Mouse (Mus musculus): ENCODE data around the gene Mapkap1. TPM values are rescaled to one million over a fixed set of nuclear protein-coding genes. Genes with fewer than 3 reads are reported as not detected.

Gene Mapkap1
- polyA plus RNA-seq, 1 experiment = 52.1 TPM

DNA sequence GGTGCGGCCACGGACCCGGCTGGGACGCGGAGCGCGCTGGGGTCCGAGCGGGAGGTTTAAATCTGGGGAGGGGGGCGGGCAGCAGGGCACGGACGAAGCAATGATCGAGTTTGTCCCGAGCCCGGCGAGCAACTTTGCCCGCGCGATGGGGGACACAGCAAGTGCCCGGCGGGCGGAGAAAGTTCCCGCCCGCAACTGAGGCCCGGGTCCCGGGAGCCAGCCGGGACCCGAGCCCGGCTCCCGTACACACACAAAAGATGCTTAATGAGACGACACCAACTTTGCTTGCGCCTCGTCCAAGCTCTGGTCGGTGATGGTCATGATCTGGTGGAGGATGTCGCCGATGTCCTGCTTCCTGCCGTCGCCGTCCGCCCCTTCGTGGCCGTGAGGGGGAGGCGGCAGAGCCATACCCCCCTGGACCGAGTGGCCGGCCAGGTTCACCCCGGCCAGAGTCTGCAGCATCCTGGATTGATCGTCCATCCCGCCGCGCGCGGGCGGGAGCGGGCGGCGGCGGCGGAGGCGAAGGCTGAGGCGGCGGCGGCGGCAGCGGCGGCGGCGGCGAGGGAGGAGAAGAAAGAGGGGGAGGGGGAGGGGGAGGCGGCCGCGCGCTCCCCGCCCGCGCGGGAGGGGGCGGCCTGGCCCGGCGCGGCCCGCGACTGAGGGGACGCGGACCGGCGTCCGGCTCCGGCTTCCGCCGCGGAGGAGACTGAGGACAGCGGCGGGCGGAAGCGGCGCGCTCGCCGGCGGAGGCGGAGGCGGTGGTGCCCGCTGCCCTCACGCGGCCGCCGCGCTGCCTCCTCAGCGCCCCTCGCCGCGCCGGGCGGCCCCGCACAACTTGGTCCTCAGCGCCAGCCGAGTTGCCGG lies 34.9 kb upstream of the Mapkap1 start:
- TF ChIP-seq POLR2A (IDR thresholded peaks at IDR 0.05; ENCODE audit: control insufficient read depth, low read depth, low read length) (no peak), CTCF (IDR thresholded peaks at IDR 0.05; ENCODE audit: control insufficient read depth, insufficient read depth, insufficient replicate concordance, low read depth, low read length) (no peak)

DNA sequence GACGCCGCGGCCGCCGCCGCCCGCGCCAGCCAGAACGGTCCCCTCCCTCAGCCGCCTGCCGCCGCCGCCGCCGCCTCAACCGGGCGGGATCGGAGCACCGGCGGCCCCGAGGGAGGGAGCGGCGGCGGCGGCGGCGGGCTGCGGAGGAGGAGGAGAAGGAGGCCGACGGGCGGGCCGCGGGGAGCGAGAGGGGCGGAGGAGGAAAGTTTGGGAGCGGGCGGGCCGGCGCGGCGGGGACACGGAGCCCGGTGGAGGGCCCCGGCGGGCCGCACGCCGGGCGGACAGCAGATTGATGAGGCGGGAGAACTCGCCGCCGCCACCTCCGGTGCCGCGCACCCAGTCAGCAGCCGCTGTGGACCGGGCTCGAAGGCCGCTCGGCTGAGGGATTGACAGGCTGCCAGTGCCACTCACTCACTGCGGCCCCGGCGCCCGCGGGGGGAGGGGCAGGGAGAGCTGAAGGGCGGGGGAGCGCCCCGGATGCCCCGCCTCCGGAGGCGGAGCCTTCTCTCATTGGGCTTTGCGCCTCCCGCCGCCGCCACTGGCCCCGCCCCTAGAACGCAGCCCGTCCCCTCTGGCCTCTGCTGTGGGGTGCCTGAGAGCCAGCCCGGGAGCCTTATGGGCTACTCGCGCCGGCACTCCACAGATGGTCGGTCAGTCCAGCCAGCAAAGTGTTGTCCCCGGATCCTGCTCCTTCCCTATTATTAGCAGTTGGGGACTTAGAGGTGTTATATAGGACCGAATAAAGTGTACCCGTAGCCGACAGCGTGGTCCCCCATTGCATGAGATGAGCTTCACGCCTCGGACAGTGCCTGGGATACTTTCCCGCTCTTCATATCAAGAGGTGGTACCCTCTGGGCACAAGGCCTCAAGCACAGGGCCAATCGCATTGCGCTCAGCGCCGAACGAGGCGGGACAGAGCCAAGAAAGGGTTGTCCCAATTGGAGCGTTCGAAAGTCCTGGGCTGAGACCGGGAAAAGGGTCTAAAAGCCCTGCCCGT lies 34.0 kb upstream of the Mapkap1 start, which contains the start of gene Pbx3:
Gene Pbx3 (minus strand): TSS at position 838 of the 997 bp plus-strand sequence.
- Histone ChIP-seq H3K36me3 (ENCODE audit: control insufficient read depth, insufficient read depth, low read length) (no peaks in the 10 kb centered on the region), H3K4me3 (ENCODE audit: control insufficient read depth, low read depth, low read length) (peak within 1 kb of the TSS; percentile 91), H3K27ac (ENCODE audit: control insufficient read depth, insufficient read depth, low read depth, low read length) (peak within 1 kb of the TSS; percentile 59), H3K4me1 (ENCODE audit: control insufficient read depth, insufficient read depth, low read length) (peaks cover 10% of the 10 kb centered on the region), H3K27me3 (ENCODE audit: control insufficient read depth, insufficient read depth, low read length) (peaks cover 3% of the 10 kb centered on the region; the same call in 1 of the 2 replicates)
- TF ChIP-seq CTCF (IDR thresholded peaks at IDR 0.05; ENCODE audit: control insufficient read depth, insufficient read depth, insufficient replicate concordance, low read depth, low read length) = no peak
- TF ChIP-seq POLR2A (IDR thresholded peaks at IDR 0.05; ENCODE audit: control insufficient read depth, low read depth, low read length) = peak; percentile 46

More for the DNA sequence above, 34.9 kb upstream of the Mapkap1 start:
- Histone ChIP-seq H3K4me1 (ENCODE audit: control insufficient read depth, insufficient read depth, low read length) (peaks cover 10% of the 10 kb centered on the region), H3K27ac (ENCODE audit: control insufficient read depth, insufficient read depth, low read depth, low read length) (peak overlapping the region; percentile 23; the same call in 1 of the 2 replicates), H3K36me3 (ENCODE audit: control insufficient read depth, insufficient read depth, low read length) (no peaks in the 10 kb centered on the region), H3K4me3 (ENCODE audit: control insufficient read depth, low read depth, low read length) (peak overlapping the region; percentile 91), H3K27me3 (ENCODE audit: control insufficient read depth, insufficient read depth, low read length) (peaks cover 3% of the 10 kb centered on the region; the same call in 1 of the 2 replicates)

DNA sequence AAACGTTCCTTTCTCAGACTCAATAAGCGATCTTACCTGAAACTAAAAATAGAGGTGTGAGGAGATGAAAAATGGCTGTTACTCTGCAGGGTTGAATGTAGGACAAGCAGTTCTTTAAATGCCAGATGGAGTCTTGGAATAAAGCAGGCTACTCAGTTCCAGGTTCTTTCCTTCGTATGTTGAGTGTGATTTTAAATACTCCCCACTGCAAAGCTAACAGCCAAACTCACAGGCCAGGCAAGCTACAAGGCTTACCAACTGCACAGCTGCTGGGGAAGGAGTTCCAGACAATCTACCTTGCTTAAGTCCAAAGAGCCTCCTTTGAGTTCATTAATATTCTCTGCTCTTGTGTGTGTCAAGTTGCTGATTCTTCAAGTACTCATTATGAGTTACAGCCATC lies 32.7 kb upstream of the Mapkap1 start:
- Histone ChIP-seq H3K36me3 (ENCODE audit: control insufficient read depth, insufficient read depth, low read length) (no peaks in the 10 kb centered on the region), H3K4me3 (ENCODE audit: control insufficient read depth, low read depth, low read length) (no peak overlapping the region), H3K27me3 (ENCODE audit: control insufficient read depth, insufficient read depth, low read length) (peaks cover 3% of the 10 kb centered on the region; the same call in 1 of the 2 replicates), H3K27ac (ENCODE audit: control insufficient read depth, insufficient read depth, low read depth, low read length) (no peak overlapping the region), H3K4me1 (ENCODE audit: control insufficient read depth, insufficient read depth, low read length) (peaks cover 10% of the 10 kb centered on the region)
- TF ChIP-seq POLR2A (IDR thresholded peaks at IDR 0.05; ENCODE audit: control insufficient read depth, low read depth, low read length) = no peak
- no peak for TF ChIP-seq CTCF (IDR thresholded peaks at IDR 0.05; ENCODE audit: control insufficient read depth, insufficient read depth, insufficient replicate concordance, low read depth, low read length)

DNA sequence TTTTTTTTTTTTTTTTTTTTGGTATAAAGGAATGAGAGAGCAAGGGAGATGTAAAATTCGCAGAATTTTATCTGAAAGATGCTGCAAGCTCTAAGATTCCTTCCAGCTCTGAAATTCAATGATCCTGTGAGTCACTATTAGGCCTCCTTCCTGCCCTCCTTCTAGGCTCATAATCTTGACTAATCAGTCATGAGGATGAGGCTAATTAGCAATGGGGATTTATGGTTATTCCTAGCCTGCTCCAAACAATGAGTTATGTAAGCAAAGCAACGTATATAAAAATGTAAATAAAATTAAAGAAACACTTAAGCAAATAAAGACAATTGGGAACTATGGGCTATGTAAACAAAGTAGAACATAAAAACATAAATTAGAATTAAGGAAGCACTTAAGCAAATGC lies 32.2 kb upstream of the Mapkap1 start:
- Histone ChIP-seq H3K4me1 (ENCODE audit: control insufficient read depth, insufficient read depth, low read length) (peaks cover 10% of the 10 kb centered on the region), H3K27me3 (ENCODE audit: control insufficient read depth, insufficient read depth, low read length) (peaks cover 3% of the 10 kb centered on the region; the same call in 1 of the 2 replicates), H3K4me3 (ENCODE audit: control insufficient read depth, low read depth, low read length) (no peak overlapping the region), H3K36me3 (ENCODE audit: control insufficient read depth, insufficient read depth, low read length) (no peaks in the 10 kb centered on the region), H3K27ac (ENCODE audit: control insufficient read depth, insufficient read depth, low read depth, low read length) (no peak overlapping the region)
- TF ChIP-seq POLR2A (IDR thresholded peaks at IDR 0.05; ENCODE audit: control insufficient read depth, low read depth, low read length) (no peak), CTCF (IDR thresholded peaks at IDR 0.05; ENCODE audit: control insufficient read depth, insufficient read depth, insufficient replicate concordance, low read depth, low read length) (no peak)

DNA sequence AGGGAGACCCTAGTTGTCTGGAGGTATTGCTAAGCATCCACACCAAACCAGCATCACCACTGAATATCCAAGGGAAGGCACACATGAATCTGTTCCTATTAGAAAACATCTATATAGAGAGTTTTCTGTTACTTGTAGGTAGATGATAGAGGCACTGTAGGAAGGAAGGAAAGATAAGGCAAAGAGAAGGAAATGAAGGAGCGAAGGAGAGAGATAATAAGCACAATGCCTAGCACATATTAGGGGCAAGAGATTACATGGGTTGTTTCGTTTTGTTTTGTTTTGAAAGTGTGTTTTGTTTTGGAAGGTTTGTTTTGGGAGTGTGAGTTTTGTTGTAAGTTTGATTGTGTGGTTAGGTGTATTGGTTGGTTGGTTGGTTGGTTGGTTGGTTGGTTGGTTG lies 27.6 kb upstream of the Mapkap1 start:
- TF ChIP-seq POLR2A (IDR thresholded peaks at IDR 0.05; ENCODE audit: control insufficient read depth, low read depth, low read length) = no peak
- no peak for TF ChIP-seq CTCF (IDR thresholded peaks at IDR 0.05; ENCODE audit: control insufficient read depth, insufficient read depth, insufficient replicate concordance, low read depth, low read length)
- Histone ChIP-seq H3K4me3 (ENCODE audit: control insufficient read depth, low read depth, low read length) (no peak overlapping the region), H3K27ac (ENCODE audit: control insufficient read depth, insufficient read depth, low read depth, low read length) (no peak overlapping the region), H3K36me3 (ENCODE audit: control insufficient read depth, insufficient read depth, low read length) (no peaks in the 10 kb centered on the region), H3K4me1 (ENCODE audit: control insufficient read depth, insufficient read depth, low read length) (no peaks in the 10 kb centered on the region), H3K27me3 (ENCODE audit: control insufficient read depth, insufficient read depth, low read length) (no peaks in the 10 kb centered on the region)

DNA sequence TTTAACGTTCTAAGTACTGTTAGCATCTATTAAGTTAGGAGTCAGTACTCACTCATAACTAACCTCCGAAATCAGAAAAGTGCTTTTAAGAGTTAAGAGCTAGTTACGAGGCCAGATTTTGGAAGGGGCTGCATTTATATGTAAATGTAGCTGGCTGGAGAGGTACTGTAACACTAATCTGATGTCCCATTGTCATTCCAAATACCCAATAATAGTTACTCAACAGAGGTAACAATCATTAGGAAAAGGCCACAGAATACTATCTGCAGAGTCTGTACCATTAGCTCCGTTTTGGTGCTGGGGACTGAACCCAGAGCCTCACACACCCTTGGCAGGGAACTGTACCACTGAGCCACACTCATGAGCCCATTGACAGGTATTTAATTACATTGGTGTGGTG lies 7.0 kb upstream of the Mapkap1 start:
- Histone ChIP-seq H3K27me3 (ENCODE audit: control insufficient read depth, insufficient read depth, low read length) (no peaks in the 10 kb centered on the region), H3K27ac (ENCODE audit: control insufficient read depth, insufficient read depth, low read depth, low read length) (no peak overlapping the region), H3K4me1 (ENCODE audit: control insufficient read depth, insufficient read depth, low read length) (no peaks in the 10 kb centered on the region), H3K36me3 (ENCODE audit: control insufficient read depth, insufficient read depth, low read length) (no peaks in the 10 kb centered on the region), H3K4me3 (ENCODE audit: control insufficient read depth, low read depth, low read length) (no peak overlapping the region)
- TF ChIP-seq POLR2A (IDR thresholded peaks at IDR 0.05; ENCODE audit: control insufficient read depth, low read depth, low read length) = no peak
- TF ChIP-seq CTCF (IDR thresholded peaks at IDR 0.05; ENCODE audit: control insufficient read depth, insufficient read depth, insufficient replicate concordance, low read depth, low read length) = no peak
